Mouse (Mus musculus) CH12.LX (cell line): ENCODE measurements around the gene Ilkap. TPM values are rescaled to one million over a fixed set of nuclear protein-coding genes. Genes with fewer than 3 reads are reported as not detected.

Experiments
- DNase-seq: peaks from one replicate; pipeline ENCODE4 v3.0.0-alpha.2; 2013; ENCODE audit errors: extremely low read depth
- H3K27ac ChIP-seq: 2 replicates; pipeline ENCODE4 v1.5.1; 2012; ENCODE audit warnings: low read depth, mild to moderate bottlenecking, control low read depth, moderate library complexity; ENCODE audit not compliant: insufficient read depth
- H3K27me3 ChIP-seq: replicated peaks from 2 replicates; pipeline ENCODE3; 2012; ENCODE audit warnings: inconsistent platforms
- H3K36me3 ChIP-seq, 2 experiments: replicated peaks in 1 of 2; 2 replicates each; pipeline versions ENCODE3 to v1.6.1; 2012; ENCODE audit warnings: inconsistent platforms in 1 of 2, low read length in 1 of 2, mild to moderate bottlenecking in 1 of 2, mixed read lengths in 1 of 2, moderate library complexity in 1 of 2; ENCODE audit not compliant: control insufficient read depth in 1 of 2, insufficient read depth in 1 of 2
- H3K4me1 ChIP-seq, 2 experiments: 2 replicates each; pipeline ENCODE4 v1.6.1; 2012; ENCODE audit warnings: inconsistent platforms in 1 of 2, moderate library complexity in 1 of 2; ENCODE audit not compliant: insufficient read depth in 2 of 2, control insufficient read depth in 1 of 2
- H3K4me2 ChIP-seq: 2 replicates; pipeline ENCODE4 v1.6.1; 2012; ENCODE audit warnings: low read depth, mild to moderate bottlenecking, control low read depth; ENCODE audit not compliant: poor library complexity, insufficient read depth, severe bottlenecking
- H3K4me3 ChIP-seq, 3 experiments: fragments of 150-350 bp in 1 of 3; sonication (generic) in 1 of 3; replicated peaks in 1 of 3; 2 replicates each; pipeline versions ENCODE3 to v1.5.1; 2011 to 2012; ENCODE audit warnings: low read depth in 2 of 3, low read length in 2 of 3, mild to moderate bottlenecking in 2 of 3, moderate library complexity in 2 of 3, control low read depth in 1 of 3, improper control_type of control experiment in 1 of 3, inconsistent platforms in 1 of 3, mixed read lengths in 1 of 3; ENCODE audit not compliant: poor library complexity in 1 of 3
- H3K79me2 ChIP-seq: replicated peaks from 2 replicates; pipeline ENCODE4 v1.6.1; 2012; ENCODE audit warnings: mild to moderate bottlenecking, moderate library complexity; ENCODE audit not compliant: control insufficient read depth, poor library complexity, insufficient read depth, severe bottlenecking; ENCODE audit errors: extremely low read depth
- H3K9ac ChIP-seq: 2 replicates; pipeline ENCODE4 v1.6.1; 2012; ENCODE audit warnings: low read depth, mild to moderate bottlenecking, control low read depth, moderate library complexity; ENCODE audit not compliant: insufficient read depth
- H3K9me3 ChIP-seq: replicated peaks from 2 replicates; pipeline ENCODE3; 2012; ENCODE audit warnings: low read length, inconsistent platforms, mixed read lengths
- BHLHE40 ChIP-seq: IDR thresholded peaks from 2 replicates; pipeline ENCODE4 v1.6.1; 2011; ENCODE audit warnings: mild to moderate bottlenecking, low read depth, low read length, improper control_type of control experiment
- CHD1 ChIP-seq: IDR thresholded peaks from 2 replicates; pipeline ENCODE4 v1.6.1; 2012; ENCODE audit warnings: low read depth, low read length, improper control_type of control experiment, inconsistent platforms
- CHD2 ChIP-seq: IDR thresholded peaks from 2 replicates; pipeline ENCODE4 v1.6.1; 2011; ENCODE audit warnings: low read length, improper control_type of control experiment
- E2F4 ChIP-seq: IDR thresholded peaks from 2 replicates; pipeline ENCODE4 v1.6.1; 2011; ENCODE audit warnings: low read depth, low read length, improper control_type of control experiment; ENCODE audit not compliant: insufficient replicate concordance
- EP300 ChIP-seq: IDR thresholded peaks from 2 replicates; pipeline ENCODE4 v1.6.1; 2011; ENCODE audit warnings: low read length, improper control_type of control experiment
- ETS1 ChIP-seq: conservative IDR thresholded peaks from 2 replicates; pipeline ENCODE4 v1.6.1; 2012; ENCODE audit warnings: low read depth, mild to moderate bottlenecking, inconsistent platforms, low read length, improper control_type of control experiment, moderate library complexity
- HCFC1 ChIP-seq: IDR thresholded peaks from 2 replicates; pipeline ENCODE4 v1.6.1; 2012; ENCODE audit warnings: low read depth, mild to moderate bottlenecking, inconsistent platforms, low read length, improper control_type of control experiment
- IRF4 ChIP-seq: IDR thresholded peaks from 2 replicates; pipeline ENCODE4 v1.6.1; 2014; ENCODE audit warnings: low read depth, mild to moderate bottlenecking, inconsistent platforms, low read length, improper control_type of control experiment
- JUND ChIP-seq: conservative IDR thresholded peaks from 2 replicates; pipeline ENCODE4 v1.6.1; 2011; ENCODE audit warnings: low read depth, low read length, improper control_type of control experiment
- KAT2A ChIP-seq: IDR thresholded peaks from 2 replicates; pipeline ENCODE4 v1.6.1; 2012; ENCODE audit warnings: low read length, improper control_type of control experiment, inconsistent platforms; ENCODE audit not compliant: insufficient replicate concordance
- MAFK ChIP-seq: IDR thresholded peaks from 2 replicates; pipeline ENCODE4 v1.6.1; 2011; ENCODE audit warnings: low read length, improper control_type of control experiment; ENCODE audit not compliant: insufficient replicate concordance
- MAX ChIP-seq: IDR thresholded peaks from 2 replicates; pipeline ENCODE4 v1.6.1; 2011; ENCODE audit warnings: low read length, improper control_type of control experiment
- MEF2A ChIP-seq: IDR thresholded peaks from 2 replicates; pipeline ENCODE4 v1.6.1; 2014; ENCODE audit warnings: low read depth, mild to moderate bottlenecking, inconsistent platforms, low read length, improper control_type of control experiment, borderline replicate concordance
- NELFE ChIP-seq: IDR thresholded peaks from 2 replicates; pipeline ENCODE4 v1.6.1; 2011; ENCODE audit warnings: low read depth, low read length, improper control_type of control experiment
- NRF1 ChIP-seq: IDR thresholded peaks from 2 replicates; pipeline ENCODE4 v1.6.1; 2014; ENCODE audit warnings: low read depth, mild to moderate bottlenecking, inconsistent platforms, low read length, improper control_type of control experiment, moderate library complexity
- PAX5 ChIP-seq: IDR thresholded peaks from 2 replicates; pipeline ENCODE4 v1.6.1; 2012; ENCODE audit warnings: low read length, inconsistent platforms, mixed read lengths
- POLR2A ChIP-seq: IDR thresholded peaks from 2 replicates; pipeline ENCODE4 v1.6.1; 2011; ENCODE audit warnings: low read depth, mild to moderate bottlenecking, improper control_type of control experiment, low read length
- RAD21 ChIP-seq: IDR thresholded peaks from 2 replicates; pipeline ENCODE4 v1.6.1; 2011; ENCODE audit warnings: low read depth, mild to moderate bottlenecking, low read length, improper control_type of control experiment, moderate library complexity
- RCOR1 ChIP-seq: conservative IDR thresholded peaks from 2 replicates; pipeline ENCODE4 v1.6.1; 2012; ENCODE audit warnings: low read depth, mild to moderate bottlenecking, inconsistent platforms, low read length, improper control_type of control experiment
- SMC3 ChIP-seq: IDR thresholded peaks from 2 replicates; pipeline ENCODE4 v1.6.1; 2011; ENCODE audit warnings: low read depth, low read length, improper control_type of control experiment
- UBTF ChIP-seq: IDR thresholded peaks from 2 replicates; pipeline ENCODE4 v1.6.1; 2012; ENCODE audit warnings: low read depth, mild to moderate bottlenecking, inconsistent platforms, low read length, improper control_type of control experiment, moderate library complexity
- ZC3H11A ChIP-seq: IDR thresholded peaks from 2 replicates; pipeline ENCODE4 v1.6.1; 2012; ENCODE audit warnings: low read depth, mild to moderate bottlenecking, inconsistent platforms, low read length, improper control_type of control experiment
- ZKSCAN1 ChIP-seq: IDR thresholded peaks from 2 replicates; pipeline ENCODE4 v1.6.1; 2012; ENCODE audit warnings: low read depth, inconsistent platforms, low read length, improper control_type of control experiment, borderline replicate concordance
- dilution Hi-C: fragments of 300-500 bp; cut with MboI; formaldehyde crosslinking; loops from 2 replicates; pipeline ENCODE4 v1.14.3; 2020; ENCODE audit warnings: low sequenced_read_pairs; ENCODE audit not compliant: extremely low pct_unique_long_range_greater_than_20kb, extremely low pct_ligation_motif_present
- in situ Hi-C: fragments of 300-500 bp; cut with MboI; formaldehyde crosslinking; loops from 3 replicates; pipeline ENCODE4 v1.14.3; 2019; ENCODE audit warnings: low sequenced_read_pairs, low pct_ligation_motif_present, low pct_unique_long_range_greater_than_20kb, mixed read lengths
- polyA plus RNA-seq: library from polyadenylated mRNA; unstranded; fragments of >175 nt; gene quantifications from 2 replicates; pipeline ENCODE4 v1.2.1, GENCODE M21; 2012; ENCODE audit warnings: low read depth; ENCODE audit not compliant: insufficient read length
- total RNA-seq, 2 experiments: library from RNA; depleted of rRNA; stranded (reverse); fragments of 300-350 nt in 1 of 2; fragments of >200 nt in 1 of 2; gene quantifications; 2 replicates each; pipeline ENCODE4 v1.2.3; 2012 to 2014

Ilkap gene
- total and polyA plus RNA-seq, 3 experiments: 77.9 to 101 (median 79.1) TPM

DNA sequence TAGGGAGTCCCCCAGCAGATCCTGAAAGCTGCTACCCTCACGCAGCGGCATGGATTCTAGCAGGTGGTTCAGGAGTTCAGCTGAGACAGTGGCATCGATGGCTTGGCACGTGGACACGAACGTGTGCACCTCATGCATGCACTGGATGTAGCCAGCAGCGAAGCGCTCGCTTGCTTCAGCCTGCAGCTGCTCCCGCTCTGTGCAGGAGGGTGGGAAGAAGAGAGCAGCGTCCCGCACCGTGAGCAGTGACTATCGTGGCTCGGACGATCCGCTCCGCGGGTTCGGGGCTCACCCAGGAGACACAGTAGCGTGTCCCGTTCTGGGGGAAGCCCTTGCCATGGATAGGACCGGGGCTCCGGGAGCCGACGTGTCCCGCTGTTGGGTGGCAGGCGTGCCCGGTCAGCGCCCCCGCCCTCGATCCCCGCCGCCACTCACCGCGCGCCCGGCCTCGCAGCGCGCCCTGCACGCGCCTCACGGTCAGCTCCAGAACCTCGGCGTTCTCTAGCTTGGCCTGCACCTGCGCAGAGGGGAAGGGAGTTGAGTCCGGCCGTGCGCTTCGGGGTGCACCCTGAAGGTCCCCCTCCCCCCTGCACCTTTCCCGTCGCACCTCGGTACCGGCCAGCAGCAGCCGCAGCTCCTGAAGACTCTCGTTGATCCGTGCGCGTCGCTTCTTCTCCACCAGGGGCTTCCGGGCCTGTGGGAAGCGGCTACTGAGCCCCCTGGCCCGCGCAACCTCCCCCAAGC, 13.8 kb upstream of the Ilkap start:
- Histone ChIP-seq H3K4me2 (peak overlapping the region; percentile 37), H3K27ac (0 out of 2 replicates have a peak overlapping the region, but pooled peaks have one; percentile 36), H3K9ac (peak overlapping the region; percentile 80), H3K36me3 (peaks cover 8 to 25% of the 10 kb centered on the region in 2 experiments), H3K9me3 (no peaks in the 10 kb centered on the region), H3K27me3 (no peaks in the 10 kb centered on the region), H3K79me2 (no peaks in the 10 kb centered on the region), H3K4me3 (peak overlapping the region; percentile 74 to 94 (median 91)), H3K4me1 (peaks cover 9 to 25% of the 10 kb centered on the region in 2 experiments)
- no peak for DNase-seq
- TF ChIP-seq KAT2A (no peak), MAX (no peak), BHLHE40 (0 out of 2 replicates have a peak, but pooled peaks have one; percentile 3), NRF1 (peak; percentile 73)
- in situ Hi-C loops (no loop called here), dilution Hi-C loops (no loop called here)

DNA sequence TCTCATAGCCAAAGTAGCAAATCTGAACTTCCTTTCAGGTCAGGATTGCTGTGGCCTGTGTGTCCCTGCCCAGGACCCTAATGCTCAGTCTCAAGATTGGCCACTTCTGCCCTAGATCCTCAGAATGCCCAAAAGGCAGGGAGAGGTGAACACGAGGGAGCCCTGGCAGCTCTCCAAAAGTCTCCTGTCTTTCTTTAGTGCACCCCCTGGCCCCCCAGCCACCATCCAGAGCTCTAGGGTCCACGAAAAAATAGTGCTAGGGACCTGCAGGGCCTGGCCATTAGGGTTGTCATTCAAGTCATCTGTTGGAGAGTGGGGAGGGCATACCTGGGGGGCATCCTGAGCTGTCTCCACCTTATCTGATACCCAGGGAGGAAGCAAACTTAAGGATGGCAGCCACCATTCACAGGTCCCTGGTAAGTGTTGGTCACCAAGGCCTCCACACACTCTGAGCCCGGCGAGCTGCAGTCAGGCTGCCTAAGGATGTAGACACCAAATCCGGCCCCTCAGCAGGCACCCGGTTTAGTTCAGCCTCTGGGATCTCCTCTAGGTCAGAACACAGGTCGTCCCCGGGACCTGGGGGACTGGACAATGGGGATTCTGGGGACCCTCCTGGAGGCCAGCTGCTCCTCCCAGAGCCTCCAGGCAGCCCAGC, 13.1 kb upstream of the Ilkap start:
- Histone ChIP-seq H3K36me3 (peaks cover 2 to 18% of the 10 kb centered on the region in 2 experiments), H3K4me3 (no peak overlapping the region), H3K27me3 (no peaks in the 10 kb centered on the region), H3K79me2 (no peaks in the 10 kb centered on the region), H3K27ac (no peak overlapping the region), H3K9ac (no peak overlapping the region), H3K9me3 (no peaks in the 10 kb centered on the region), H3K4me1 (peaks cover 9 to 25% of the 10 kb centered on the region in 2 experiments), H3K4me2 (0 out of 2 replicates have a peak overlapping the region, but pooled peaks have one; percentile 37)
- dilution Hi-C loops (no loop called here), in situ Hi-C loops (no loop called here)
- TF ChIP-seq CHD1: no peak
- no peak for TF ChIP-seq JUND
- no peak for TF ChIP-seq POLR2A
- TF ChIP-seq MAX: no peak
- TF ChIP-seq MEF2A: no peak
- no peak for TF ChIP-seq ZC3H11A
- no peak for TF ChIP-seq HCFC1
- TF ChIP-seq IRF4: no peak
- DNase-seq: no peak

DNA sequence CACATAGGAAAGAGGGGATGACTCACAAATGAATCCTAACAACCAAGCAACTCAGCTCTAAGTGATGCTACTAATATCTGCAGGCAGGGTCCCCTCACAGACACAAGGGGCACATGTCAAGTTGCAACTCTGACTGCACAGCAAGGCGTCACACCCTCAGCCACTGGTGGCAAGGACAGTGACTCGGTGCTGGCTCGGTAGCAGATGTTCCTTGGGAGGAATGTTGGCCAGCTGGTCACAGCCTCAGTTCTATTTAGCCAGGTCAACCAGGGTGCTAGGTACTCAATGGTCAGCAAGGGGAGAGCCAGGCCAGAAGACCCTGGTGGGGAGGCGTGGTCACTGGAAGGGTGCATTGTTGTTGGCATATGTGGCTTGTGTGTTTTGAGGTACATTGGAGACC, 9.2 kb upstream of the Ilkap start:
- Histone ChIP-seq H3K27ac (no peak overlapping the region), H3K36me3 (peaks cover 0 to 15% of the 10 kb centered on the region in 2 experiments), H3K4me1 (peaks cover 19 to 40% of the 10 kb centered on the region in 2 experiments), H3K27me3 (no peaks in the 10 kb centered on the region), H3K4me2 (no peak overlapping the region), H3K9ac (no peak overlapping the region), H3K4me3 (no peak overlapping the region), H3K79me2 (no peaks in the 10 kb centered on the region), H3K9me3 (no peaks in the 10 kb centered on the region)
- dilution Hi-C loops (no loop called here), in situ Hi-C loops (no loop called here)
- DNase-seq: no peak
- TF ChIP-seq MAFK (no peak), ZC3H11A (no peak), NRF1 (no peak), EP300 (no peak), ETS1 (no peak), E2F4 (no peak), SMC3 (no peak), RCOR1 (no peak), NELFE (no peak), HCFC1 (no peak), PAX5 (no peak), RAD21 (no peak), IRF4 (no peak), UBTF (no peak), ZKSCAN1 (no peak), CHD2 (no peak)
